Mouse (Mus musculus) myocyte (in vitro differentiated cells): ENCODE measurements around the gene Fxyd1. TPM values are rescaled to one million over a fixed set of nuclear protein-coding genes. Genes with fewer than 3 reads are reported as not detected.

Experiments
- H3K27me3 ChIP-seq: one replicate; pipeline ENCODE4 v1.6.1; 2011; ENCODE audit not compliant: control insufficient read depth, insufficient read depth, insufficient read length
- H3K36me3 ChIP-seq: one replicate; pipeline ENCODE4 v1.6.1; 2011; ENCODE audit not compliant: control insufficient read depth, insufficient read depth
- H3K4me2 ChIP-seq: one replicate; pipeline ENCODE4 v1.6.1; 2011; ENCODE audit warnings: low read depth, control low read depth
- H3K4me3 ChIP-seq: one replicate; pipeline ENCODE4 v1.5.1; 2011; ENCODE audit warnings: mild to moderate bottlenecking, control low read depth, moderate library complexity
- H3K79me2 ChIP-seq: one replicate; pipeline ENCODE4 v1.6.1; 2011; ENCODE audit not compliant: control insufficient read depth, insufficient read depth
- H3ac ChIP-seq: one replicate; pipeline ENCODE4 v1.6.1; 2011; ENCODE audit not compliant: control insufficient read depth, insufficient read length
- CEBPB ChIP-seq: IDR thresholded peaks from 2 replicates; pipeline ENCODE4 v1.6.1; 2011; ENCODE audit warnings: mild to moderate bottlenecking, moderate library complexity; ENCODE audit not compliant: poor library complexity, insufficient read depth, severe bottlenecking
- E2F4 ChIP-seq: IDR thresholded peaks from one replicate; pipeline ENCODE4 v1.6.1; 2011; ENCODE audit warnings: mild to moderate bottlenecking, control low read depth, moderate library complexity; ENCODE audit not compliant: insufficient read depth
- MAX ChIP-seq: IDR thresholded peaks from one replicate; pipeline ENCODE4 v1.6.1; 2011; ENCODE audit warnings: low read depth, mild to moderate bottlenecking, control low read depth
- MYOD1 ChIP-seq, 3 experiments: IDR thresholded peaks; one replicate each; pipeline ENCODE4 v1.6.1; 2011; ENCODE audit warnings: control low read depth in 2 of 3, low read depth in 2 of 3, mild to moderate bottlenecking in 2 of 3, moderate library complexity in 1 of 3; ENCODE audit not compliant: insufficient read length in 2 of 3, control insufficient read depth in 1 of 3
- MYOG ChIP-seq, 3 experiments: IDR thresholded peaks; one replicate each; pipeline ENCODE4 v1.6.1; 2011; ENCODE audit warnings: control low read depth in 2 of 3, low read depth in 2 of 3, mild to moderate bottlenecking in 2 of 3; ENCODE audit not compliant: insufficient read length in 2 of 3, control insufficient read depth in 1 of 3, insufficient read depth in 1 of 3
- POLR2A ChIP-seq: IDR thresholded peaks from one replicate; pipeline ENCODE4 v1.6.1; 2011; ENCODE audit warnings: low read depth, mild to moderate bottlenecking, control low read depth, moderate library complexity; ENCODE audit not compliant: insufficient read length
- POLR2AphosphoS2 ChIP-seq: IDR thresholded peaks from one replicate; pipeline ENCODE4 v1.6.1; 2011; ENCODE audit warnings: low read depth, control low read depth; ENCODE audit not compliant: insufficient read length
- REST ChIP-seq: IDR thresholded peaks from one replicate; pipeline ENCODE4 v1.6.1; 2011; ENCODE audit warnings: mild to moderate bottlenecking, control low read depth, moderate library complexity; ENCODE audit not compliant: insufficient read depth, insufficient read length
- SRF ChIP-seq: IDR thresholded peaks from one replicate; pipeline ENCODE4 v1.6.1; 2011; ENCODE audit warnings: low read depth; ENCODE audit not compliant: control insufficient read depth, insufficient read length
- TCF12 ChIP-seq: IDR thresholded peaks from one replicate; pipeline ENCODE4 v1.6.1; 2011; ENCODE audit warnings: mild to moderate bottlenecking, control low read depth; ENCODE audit not compliant: poor library complexity, insufficient read depth, severe bottlenecking
- TCF3 ChIP-seq: IDR thresholded peaks from one replicate; pipeline ENCODE4 v1.6.1; 2011; ENCODE audit warnings: low read depth, control low read depth; ENCODE audit not compliant: insufficient read length
- USF1 ChIP-seq: IDR thresholded peaks from one replicate; pipeline ENCODE4 v1.6.1; 2011; ENCODE audit warnings: low read depth, mild to moderate bottlenecking, control low read depth, moderate library complexity
- polyA plus RNA-seq: library from polyadenylated mRNA; unstranded; fragments of >200 nt; fragmentation: generic; extraction: Trizol; gene quantifications from one replicate; pipeline ENCODE4 v1.2.1, GENCODE M21; 2012; ENCODE audit warnings: missing spikeins

Fxyd1 gene
- polyA plus RNA-seq, 1 experiment, result 8.4 TPM

GRCm38 (mm10) chr7:31053882-31054447, 3.0 kb downstream of the Fxyd1 start:
- no peak for TF ChIP-seq SRF
- no peak for TF ChIP-seq CEBPB
- TF ChIP-seq POLR2AphosphoS2, result no peak
- no peak for TF ChIP-seq E2F4
- no peak for TF ChIP-seq USF1
- TF ChIP-seq TCF3, result no peak
- TF ChIP-seq TCF12, result no peak
- TF ChIP-seq REST, result no peak
- TF ChIP-seq MYOD1 (IDR thresholded peaks at IDR 0.05; ENCODE audit: control insufficient read depth in 1 of 3, insufficient read length in 2 of 3, low read depth in 2 of 3), result no peak
- no peak for TF ChIP-seq MYOG (IDR thresholded peaks at IDR 0.05; ENCODE audit: control insufficient read depth in 1 of 3, insufficient read depth in 1 of 3, insufficient read length in 2 of 3, low read depth in 2 of 3)
- TF ChIP-seq POLR2A, result no peak
- no peak for TF ChIP-seq MAX
- peaks cover 20% of the 10 kb centered on the region for H3K27me3 ChIP-seq
- no peaks in the 10 kb centered on the region for H3K36me3 ChIP-seq
- H3ac ChIP-seq, result no peak overlapping the region
- no peak overlapping the region for H3K4me2 ChIP-seq
- no peaks in the 10 kb centered on the region for H3K79me2 ChIP-seq
- H3K4me3 ChIP-seq, result no peak overlapping the region

- TF ChIP-seq POLR2A (no peak), MYOD1 (IDR thresholded peaks at IDR 0.05; ENCODE audit: control insufficient read depth in 1 of 3, insufficient read length in 2 of 3, low read depth in 2 of 3) (no peak), USF1 (no peak), MYOG (IDR thresholded peaks at IDR 0.05; ENCODE audit: control insufficient read depth in 1 of 3, insufficient read depth in 1 of 3, insufficient read length in 2 of 3, low read depth in 2 of 3) (no peak), SRF (no peak), POLR2AphosphoS2 (no peak), CEBPB (no peak), E2F4 (no peak), REST (no peak), TCF3 (no peak), MAX (no peak), TCF12 (no peak)
- Histone ChIP-seq H3K36me3 (no peaks in the 10 kb centered on the region), H3K79me2 (no peaks in the 10 kb centered on the region), H3K4me3 (no peak overlapping the region), H3K4me2 (no peak overlapping the region), H3K27me3 (peaks cover 20% of the 10 kb centered on the region), H3ac (no peak overlapping the region)
Observed at GRCm38 (mm10) chr7:31052636-31053434, 4.2 kb downstream of the Fxyd1 start.

GRCm38 (mm10) chr7:31052251-31052635, 4.8 kb downstream of the Fxyd1 start:
- Histone ChIP-seq H3K27me3 (peaks cover 20% of the 10 kb centered on the region), H3ac (no peak overlapping the region), H3K79me2 (no peaks in the 10 kb centered on the region), H3K4me2 (no peak overlapping the region), H3K36me3 (no peaks in the 10 kb centered on the region), H3K4me3 (no peak overlapping the region)
- TF ChIP-seq E2F4, result no peak
- TF ChIP-seq USF1, result no peak
- TF ChIP-seq MAX, result no peak
- no peak for TF ChIP-seq POLR2AphosphoS2
- TF ChIP-seq POLR2A, result no peak
- no peak for TF ChIP-seq TCF3
- TF ChIP-seq MYOD1 (IDR thresholded peaks at IDR 0.05; ENCODE audit: control insufficient read depth in 1 of 3, insufficient read length in 2 of 3, low read depth in 2 of 3), result no peak
- TF ChIP-seq REST, result no peak
- no peak for TF ChIP-seq SRF
- TF ChIP-seq MYOG (IDR thresholded peaks at IDR 0.05; ENCODE audit: control insufficient read depth in 1 of 3, insufficient read depth in 1 of 3, insufficient read length in 2 of 3, low read depth in 2 of 3), result no peak
- TF ChIP-seq CEBPB, result no peak
- TF ChIP-seq TCF12, result no peak

GRCm38 (mm10) chr7:31051321-31052021, 5.5 kb downstream of the Fxyd1 start, which contains the start of gene Fxyd7:
Gene Fxyd7, minus strand, starts transcription at chr7:31051467.
- Histone ChIP-seq H3K27me3 (peaks cover 20% of the 10 kb centered on the region), H3K79me2 (no peaks in the 10 kb centered on the region), H3ac (no peak within 1 kb of the TSS), H3K36me3 (no peaks in the 10 kb centered on the region), H3K4me2 (no peak within 1 kb of the TSS), H3K4me3 (no peak within 1 kb of the TSS)
- no peak for TF ChIP-seq POLR2A
- no peak for TF ChIP-seq TCF12
- TF ChIP-seq USF1, result no peak
- no peak for TF ChIP-seq MAX
- no peak for TF ChIP-seq TCF3
- TF ChIP-seq E2F4, result no peak
- TF ChIP-seq MYOG (IDR thresholded peaks at IDR 0.05; ENCODE audit: control insufficient read depth in 1 of 3, insufficient read depth in 1 of 3, insufficient read length in 2 of 3, low read depth in 2 of 3), result no peak
- TF ChIP-seq SRF, result no peak
- TF ChIP-seq POLR2AphosphoS2, result no peak
- no peak for TF ChIP-seq MYOD1 (IDR thresholded peaks at IDR 0.05; ENCODE audit: control insufficient read depth in 1 of 3, insufficient read length in 2 of 3, low read depth in 2 of 3)
- no peak for TF ChIP-seq CEBPB
- TF ChIP-seq REST, result no peak
